Mouse (Mus musculus) megakaryocyte, embryonic 14.5 days (primary cell): ENCODE measurements at regions not wholly inside any gene's neighbourhood (a gene's known extent, or its start where the extent isn't known, plus 50 kb on each side); places are given as distances from the start of the nearest gene placed in this dataset.

ENCODE experiments used
- FLI1 ChIP-seq: IDR thresholded peaks from 2 replicates; pipeline ENCODE4 v1.6.1; 2012; ENCODE audit warnings: low read length, inconsistent platforms, mixed read lengths
- GATA1 ChIP-seq: IDR thresholded peaks from 3 replicates; pipeline ENCODE4 v1.6.1; 2012; ENCODE audit warnings: mixed read lengths, low read length, inconsistent platforms, borderline replicate concordance

GRCm38 (mm10) chr1:157756977-157757376 lies 250.4 kb downstream of the Sec16b start:
- TF ChIP-seq GATA1: no peak
- TF ChIP-seq FLI1: no peak
